Mouse (Mus musculus): ENCODE results near the gene Frmpd2. TPM values are rescaled to one million over a fixed set of nuclear protein-coding genes. Genes with fewer than 3 reads are reported as not detected.
"Not testable (repeated sequence)": the region's sequence is repeated elsewhere in the genome, so short reads cannot be mapped to it uniquely, and the experiment has no call there.

Gene Frmpd2
- polyA plus RNA-seq (2015; fragmentation: Nextera tagmentation; extraction: Ambion mirVana) = not detected in 2 replicates

DNA sequence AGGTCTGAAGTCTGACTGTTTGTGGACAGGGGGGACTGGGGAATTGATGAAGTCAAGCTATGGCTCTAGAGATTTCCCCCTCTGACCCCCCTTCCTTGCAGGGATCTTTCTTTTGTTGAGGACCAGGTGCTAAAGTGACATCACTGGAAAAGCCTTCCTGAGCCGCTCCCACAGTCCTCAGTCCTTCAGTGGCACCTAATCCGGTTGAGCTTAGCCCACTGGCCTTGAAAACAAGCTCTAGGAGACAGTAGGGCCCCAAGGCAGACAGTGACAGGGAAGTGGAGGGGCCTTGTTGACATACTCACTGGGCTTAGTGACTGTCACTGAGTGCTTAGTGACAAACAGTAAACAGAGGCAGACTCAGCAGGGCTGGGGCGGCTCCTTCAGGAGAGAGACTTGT is at the start of gene Frmpd2:
Gene Frmpd2, plus strand, starts transcription at position 366 of the 400 bp plus-strand sequence.
- Histone ChIP-seq H3K4me1 (ENCODE audit: control insufficient read depth, insufficient read depth, low read length) (no peaks in the 10 kb centered on the region), H3K27me3 (replicated peaks; ENCODE audit: control insufficient read depth, insufficient read depth, low read length) (no peaks in the 10 kb centered on the region), H3K9ac (ENCODE audit: low read depth, low read length) (no peak within 1 kb of the TSS), H3K4me2 (ENCODE audit: low read depth, low read length) (no peak within 1 kb of the TSS), H3K27ac (ENCODE audit: low read length) (no peak within 1 kb of the TSS), H3K9me3 (ENCODE audit: control insufficient read depth, low read length) (no peaks in the 10 kb centered on the region), H3K36me3 (ENCODE audit: control insufficient read depth, insufficient read depth, low read length) (no peaks in the 10 kb centered on the region), H3K4me3 (ENCODE audit: low read length) (no peak within 1 kb of the TSS)
- no peak for ATAC-seq
- WGBS = 37% methylated on average over 3 of the region's 3 CpGs

GRCm38 (mm10) chr14:33423003-33423402 is 48.5 kb upstream of the Frmpd2 start:
- H3K9me3 ChIP-seq (ENCODE audit: control insufficient read depth, low read length) = no peaks in the 10 kb centered on the region
- no peak overlapping the region for H3K27ac ChIP-seq (ENCODE audit: low read length)
- H3K4me3 ChIP-seq (ENCODE audit: low read length) = no peak overlapping the region
- no peak overlapping the region for H3K4me2 ChIP-seq (ENCODE audit: low read depth, low read length)
- H3K27me3 ChIP-seq (replicated peaks; ENCODE audit: control insufficient read depth, insufficient read depth, low read length) = no peaks in the 10 kb centered on the region
- peaks cover 2% of the 10 kb centered on the region; the same call in 1 of the 2 replicates for H3K4me1 ChIP-seq (ENCODE audit: control insufficient read depth, insufficient read depth, low read length)
- no peak for ATAC-seq
- no peak overlapping the region for H3K9ac ChIP-seq (ENCODE audit: low read depth, low read length)
- no peaks in the 10 kb centered on the region for H3K36me3 ChIP-seq (ENCODE audit: control insufficient read depth, insufficient read depth, low read length)
- WGBS = 88% methylated on average over 1 of the region's 1 CpGs

DNA sequence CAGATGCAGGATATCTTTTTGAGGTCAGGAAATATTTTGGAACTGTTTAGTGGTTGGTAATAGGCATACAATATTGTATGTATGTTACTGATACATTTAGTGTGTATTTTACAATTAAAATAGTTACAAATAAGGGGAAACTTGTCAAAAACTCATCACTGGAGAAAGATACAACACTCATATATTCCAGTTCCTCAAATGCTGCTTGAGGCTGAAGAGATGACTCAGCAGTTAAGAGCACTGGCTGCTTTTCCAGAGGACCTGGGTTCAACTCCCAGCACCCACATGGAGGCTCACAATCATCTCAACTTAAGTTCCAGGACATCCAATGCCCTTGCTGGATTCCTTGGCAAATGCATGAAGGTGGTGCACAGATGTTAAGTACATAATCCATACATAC is 47.4 kb upstream of the Frmpd2 start:
- ATAC-seq = no peak
- Histone ChIP-seq H3K9ac (ENCODE audit: low read depth, low read length) (no peak overlapping the region), H3K27me3 (replicated peaks; ENCODE audit: control insufficient read depth, insufficient read depth, low read length) (no peaks in the 10 kb centered on the region), H3K9me3 (ENCODE audit: control insufficient read depth, low read length) (no peaks in the 10 kb centered on the region), H3K4me3 (ENCODE audit: low read length) (no peak overlapping the region), H3K27ac (ENCODE audit: low read length) (no peak overlapping the region), H3K4me2 (ENCODE audit: low read depth, low read length) (no peak overlapping the region), H3K4me1 (ENCODE audit: control insufficient read depth, insufficient read depth, low read length) (peaks cover 2% of the 10 kb centered on the region; the same call in 1 of the 2 replicates), H3K36me3 (ENCODE audit: control insufficient read depth, insufficient read depth, low read length) (no peaks in the 10 kb centered on the region)

- not testable (repeated sequence) for H3K36me3 ChIP-seq (ENCODE audit: control insufficient read depth, insufficient read depth, low read length); H3K27me3 ChIP-seq (replicated peaks; ENCODE audit: control insufficient read depth, insufficient read depth, low read length); H3K4me1 ChIP-seq (ENCODE audit: control insufficient read depth, insufficient read depth, low read length); H3K27ac ChIP-seq (ENCODE audit: low read length); H3K9me3 ChIP-seq (ENCODE audit: control insufficient read depth, low read length); H3K4me2 ChIP-seq (ENCODE audit: low read depth, low read length); ATAC-seq; H3K9ac ChIP-seq (ENCODE audit: low read depth, low read length); H3K4me3 ChIP-seq (ENCODE audit: low read length)
- 86% methylated on average over 4 of the region's 4 CpGs for WGBS
Observed at GRCm38 (mm10) chr14:33432485-33432884, 39.0 kb upstream of the Frmpd2 start.

DNA sequence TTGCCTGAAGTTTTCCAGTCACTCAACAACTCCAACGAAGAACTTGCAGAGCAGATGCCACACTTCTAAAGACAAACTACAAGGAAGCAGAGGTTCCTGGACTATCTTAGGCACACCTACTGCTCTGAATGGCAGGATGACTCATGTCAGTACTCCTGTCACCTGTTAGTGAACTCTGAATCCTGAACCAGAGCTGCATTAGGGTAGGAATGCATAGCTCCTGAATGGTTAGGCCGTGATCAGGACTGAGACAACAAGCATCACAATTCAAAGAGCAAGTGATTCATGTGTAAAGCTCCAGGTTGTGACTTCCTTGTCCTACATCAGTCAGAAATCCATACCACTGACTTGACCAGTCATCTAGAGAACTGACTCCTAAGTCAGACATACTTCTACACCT is 27.7 kb upstream of the Frmpd2 start:
- WGBS = 63% methylated on average over 2 of the region's 2 CpGs
- Histone ChIP-seq H3K27me3 (replicated peaks; ENCODE audit: control insufficient read depth, insufficient read depth, low read length) (no peaks in the 10 kb centered on the region), H3K27ac (ENCODE audit: low read length) (no peak overlapping the region), H3K9ac (ENCODE audit: low read depth, low read length) (no peak overlapping the region), H3K36me3 (ENCODE audit: control insufficient read depth, insufficient read depth, low read length) (no peaks in the 10 kb centered on the region), H3K4me2 (ENCODE audit: low read depth, low read length) (no peak overlapping the region), H3K9me3 (ENCODE audit: control insufficient read depth, low read length) (no peaks in the 10 kb centered on the region), H3K4me3 (ENCODE audit: low read length) (no peak overlapping the region), H3K4me1 (ENCODE audit: control insufficient read depth, insufficient read depth, low read length) (peaks cover 11% of the 10 kb centered on the region; the same call in 1 of the 2 replicates)
- peak; percentile 45 for ATAC-seq

DNA sequence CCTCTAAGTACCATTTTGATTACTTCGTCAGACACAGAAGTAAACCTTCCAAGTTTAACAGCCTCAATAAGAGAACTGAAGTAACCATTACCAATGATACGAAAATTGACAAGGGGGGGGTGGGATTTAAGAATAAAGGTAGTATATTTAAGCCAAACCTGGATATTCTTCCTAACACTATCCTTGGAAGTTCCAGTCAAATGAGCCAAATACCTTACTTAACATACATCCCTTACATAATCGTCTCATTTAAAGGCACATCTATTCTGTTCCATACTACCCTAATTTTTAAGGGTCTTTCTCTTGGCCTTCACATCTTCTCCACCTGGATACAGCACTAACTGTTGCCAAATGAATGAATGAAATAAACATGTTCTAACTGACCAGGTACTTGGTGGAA is 25.5 kb upstream of the Frmpd2 start:
- Histone ChIP-seq H3K9ac (ENCODE audit: low read depth, low read length) (peak overlapping the region; percentile 88), H3K27ac (ENCODE audit: low read length) (no peak overlapping the region; the same call in 1 of the 2 replicates), H3K4me1 (ENCODE audit: control insufficient read depth, insufficient read depth, low read length) (peaks cover 11% of the 10 kb centered on the region; the same call in 1 of the 2 replicates), H3K4me2 (ENCODE audit: low read depth, low read length) (peak overlapping the region; percentile 65), H3K4me3 (ENCODE audit: low read length) (peak overlapping the region; percentile 73), H3K36me3 (ENCODE audit: control insufficient read depth, insufficient read depth, low read length) (no peaks in the 10 kb centered on the region), H3K27me3 (replicated peaks; ENCODE audit: control insufficient read depth, insufficient read depth, low read length) (no peaks in the 10 kb centered on the region), H3K9me3 (ENCODE audit: control insufficient read depth, low read length) (no peaks in the 10 kb centered on the region)
- no peak for ATAC-seq
- 35% methylated on average over 3 of the region's 3 CpGs for WGBS

GRCm38 (mm10) chr14:33446561-33447023 is 24.9 kb upstream of the Frmpd2 start:
- 0 out of 2 replicates have a peak, but pooled peaks cover 2% of the 10 kb centered on the region for H3K27me3 ChIP-seq (replicated peaks; ENCODE audit: control insufficient read depth, insufficient read depth, low read length)
- peak overlapping the region; percentile 73 for H3K4me3 ChIP-seq (ENCODE audit: low read length)
- H3K9me3 ChIP-seq (ENCODE audit: control insufficient read depth, low read length) = no peaks in the 10 kb centered on the region
- H3K4me1 ChIP-seq (ENCODE audit: control insufficient read depth, insufficient read depth, low read length) = peaks cover 9% of the 10 kb centered on the region; the same call in 1 of the 2 replicates
- peak overlapping the region; percentile 65 for H3K4me2 ChIP-seq (ENCODE audit: low read depth, low read length)
- H3K36me3 ChIP-seq (ENCODE audit: control insufficient read depth, insufficient read depth, low read length) = no peaks in the 10 kb centered on the region
- peak overlapping the region; percentile 91 for H3K27ac ChIP-seq (ENCODE audit: low read length)
- under 1% methylated on average over 65 of the region's 72 CpGs for WGBS
- H3K9ac ChIP-seq (ENCODE audit: low read depth, low read length) = peak overlapping the region; percentile 88
- peak; percentile 41 for ATAC-seq

DNA sequence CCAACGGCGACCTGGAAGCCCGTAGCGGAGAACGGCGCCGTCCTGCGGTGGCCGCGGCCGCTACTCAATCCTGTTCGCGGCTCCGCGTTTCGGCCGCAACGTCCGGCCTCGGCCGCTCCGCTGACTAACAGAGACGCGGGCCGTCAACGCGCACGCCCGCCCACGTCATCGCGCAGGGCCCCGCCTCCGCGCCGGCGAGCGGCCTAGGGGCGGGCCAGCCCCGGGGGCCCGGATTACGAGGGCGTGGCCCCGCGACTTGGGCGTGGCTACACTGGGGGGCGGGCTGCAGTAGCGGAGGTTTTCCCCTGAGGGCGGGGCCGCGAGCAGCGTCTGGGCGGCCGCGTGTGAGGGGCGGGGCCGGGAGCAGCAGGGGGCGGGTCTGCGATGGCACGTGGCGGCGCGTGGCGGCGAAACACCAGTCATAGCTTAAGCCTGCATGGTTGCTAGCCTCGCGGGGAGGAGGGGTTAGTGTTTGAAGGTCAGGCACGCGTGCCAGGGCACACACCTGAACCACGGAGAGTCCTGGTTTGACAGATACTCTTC is 24.4 kb upstream of the Frmpd2 start, which contains the start of gene Mapk8:
Gene Mapk8, minus strand, starts transcription at position 132 of the 543 bp plus-strand sequence.
- under 1% methylated on average over 70 of the region's 70 CpGs for WGBS
- peak within 1 kb of the TSS; percentile 65 for H3K4me2 ChIP-seq (ENCODE audit: low read depth, low read length)
- H3K27ac ChIP-seq (ENCODE audit: low read length) = peak within 1 kb of the TSS; percentile 91
- no peaks in the 10 kb centered on the region for H3K9me3 ChIP-seq (ENCODE audit: control insufficient read depth, low read length)
- peak within 1 kb of the TSS; percentile 73 for H3K4me3 ChIP-seq (ENCODE audit: low read length)
- H3K4me1 ChIP-seq (ENCODE audit: control insufficient read depth, insufficient read depth, low read length) = peaks cover 7% of the 10 kb centered on the region; the same call in 1 of the 2 replicates
- 0 out of 2 replicates have a peak, but pooled peaks cover 2% of the 10 kb centered on the region for H3K27me3 ChIP-seq (replicated peaks; ENCODE audit: control insufficient read depth, insufficient read depth, low read length)
- peak; percentile 98 for ATAC-seq
- H3K36me3 ChIP-seq (ENCODE audit: control insufficient read depth, insufficient read depth, low read length) = no peaks in the 10 kb centered on the region
- peak within 1 kb of the TSS; percentile 88 for H3K9ac ChIP-seq (ENCODE audit: low read depth, low read length)

- no peak overlapping the region for H3K27ac ChIP-seq (ENCODE audit: low read length)
- H3K4me1 ChIP-seq (ENCODE audit: control insufficient read depth, insufficient read depth, low read length) = peaks cover 7% of the 10 kb centered on the region; the same call in 1 of the 2 replicates
- H3K9me3 ChIP-seq (ENCODE audit: control insufficient read depth, low read length) = no peaks in the 10 kb centered on the region
- 0 out of 2 replicates have a peak, but pooled peaks cover 2% of the 10 kb centered on the region for H3K27me3 ChIP-seq (replicated peaks; ENCODE audit: control insufficient read depth, insufficient read depth, low read length)
- H3K4me2 ChIP-seq (ENCODE audit: low read depth, low read length) = no peak overlapping the region
- H3K9ac ChIP-seq (ENCODE audit: low read depth, low read length) = no peak overlapping the region
- H3K4me3 ChIP-seq (ENCODE audit: low read length) = no peak overlapping the region
- H3K36me3 ChIP-seq (ENCODE audit: control insufficient read depth, insufficient read depth, low read length) = no peaks in the 10 kb centered on the region
- WGBS = 83% methylated on average over 4 of the region's 4 CpGs
- ATAC-seq = no peak
Observed at GRCm38 (mm10) chr14:33448276-33448675, 23.2 kb upstream of the Frmpd2 start.

All from intestine, embryonic 16.5 days (tissue).